Mouse (Mus musculus) ES-Bruce4 (cell line): ENCODE measurements around the gene Rtl4. TPM values are rescaled to one million over a fixed set of nuclear protein-coding genes. Genes with fewer than 3 reads are reported as not detected.

Source experiments
- H3K27ac ChIP-seq: 2 replicates; pipeline ENCODE4 v1.5.1; 2012; ENCODE audit warnings: low read length, inconsistent platforms; ENCODE audit not compliant: insufficient read depth
- H3K27me3 ChIP-seq: 2 replicates; pipeline ENCODE4 v1.6.1; 2012; ENCODE audit warnings: mild to moderate bottlenecking, low read length, inconsistent platforms; ENCODE audit not compliant: control insufficient read depth, poor library complexity, insufficient read depth, severe bottlenecking
- H3K36me3 ChIP-seq: 2 replicates; pipeline ENCODE4 v1.6.1; 2012; ENCODE audit warnings: inconsistent platforms, mild to moderate bottlenecking, low read length, moderate library complexity; ENCODE audit not compliant: control insufficient read depth, poor library complexity, insufficient read depth, severe bottlenecking
- H3K4me1 ChIP-seq: one replicate; pipeline ENCODE4 v1.8.1; 2011; ENCODE audit warnings: low read length; ENCODE audit not compliant: control insufficient read depth, insufficient read depth
- H3K4me3 ChIP-seq: 2 replicates; pipeline ENCODE4 v1.5.1; 2011; ENCODE audit warnings: low read depth, mild to moderate bottlenecking, low read length
- H3K9ac ChIP-seq: 2 replicates; pipeline ENCODE4 v1.6.1; 2012; ENCODE audit warnings: low read depth, mild to moderate bottlenecking, inconsistent platforms; ENCODE audit not compliant: poor library complexity, severe bottlenecking
- H3K9me3 ChIP-seq: replicated peaks from 2 replicates; pipeline ENCODE4 v1.6.1; 2012; ENCODE audit warnings: mild to moderate bottlenecking, low read length, inconsistent platforms; ENCODE audit not compliant: control insufficient read depth, poor library complexity, insufficient read depth, severe bottlenecking
- CTCF ChIP-seq: IDR thresholded peaks from one replicate; pipeline ENCODE4 v1.8.1; 2011; ENCODE audit warnings: low read depth, low read length
- EP300 ChIP-seq: IDR thresholded peaks from 2 replicates; pipeline ENCODE4 v1.6.1; 2011; ENCODE audit warnings: low read depth, low read length; ENCODE audit not compliant: insufficient read depth
- POLR2A ChIP-seq: IDR thresholded peaks from one replicate; pipeline ENCODE4 v1.8.1; 2011; ENCODE audit warnings: low read length; ENCODE audit not compliant: insufficient read depth
- polyA plus RNA-seq: library from polyadenylated mRNA; stranded (reverse); fragments of >200 nt; gene quantifications from 2 replicates; pipeline ENCODE4 v1.2.4, GENCODE M21; 2011; ENCODE audit warnings: low read depth; ENCODE audit not compliant: missing spikeins, insufficient read depth, insufficient read length

Rtl4 gene
- polyA plus RNA-seq = not detected in 2 replicates

DNA sequence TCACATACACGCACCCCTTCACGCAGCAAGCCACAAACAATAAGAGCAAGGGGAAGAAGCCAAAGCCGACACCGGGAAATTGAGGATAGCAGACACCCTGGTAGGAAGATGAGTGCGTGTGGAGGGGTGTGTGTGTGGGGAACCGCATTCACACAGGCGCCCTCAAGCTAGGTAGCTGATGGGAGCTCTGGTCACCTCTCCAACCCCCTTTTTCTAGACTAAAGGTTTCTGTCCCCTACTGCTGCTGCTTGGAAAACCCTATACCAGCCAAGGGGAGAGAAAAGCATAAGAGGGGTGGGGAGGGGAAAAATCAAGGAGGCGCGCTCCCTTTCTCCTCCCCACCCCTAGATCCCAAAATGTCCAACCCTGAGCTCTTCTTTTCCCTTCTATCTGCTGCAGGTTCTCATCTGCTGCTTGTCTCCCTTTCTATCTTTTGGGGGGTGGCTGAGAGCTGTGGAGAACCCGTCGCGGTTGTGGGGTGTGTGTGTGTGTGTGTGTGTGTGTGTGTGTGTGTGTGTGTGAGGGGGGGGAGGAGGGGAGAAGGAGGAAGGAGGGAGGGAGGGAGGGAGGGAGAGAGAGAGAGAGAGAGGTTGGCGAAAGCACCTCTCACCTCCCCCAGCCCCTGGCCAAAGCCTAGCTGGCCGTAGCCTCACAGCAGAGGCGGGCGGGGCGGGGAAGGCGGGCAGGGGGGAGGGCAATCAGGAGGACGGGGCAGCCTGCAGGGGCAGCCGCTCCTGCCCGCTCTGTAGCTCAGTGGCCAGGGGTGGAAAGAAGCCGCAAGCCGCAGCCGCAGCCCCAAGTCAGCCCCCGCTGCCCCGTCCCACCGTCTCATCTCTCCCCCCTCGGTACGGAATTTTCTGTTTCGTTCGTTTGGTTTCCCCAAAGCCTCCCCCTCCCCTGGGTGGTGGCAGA lies at the start of gene Rtl4:
Gene Rtl4, plus strand, starts transcription at position 701 of the 912 bp plus-strand sequence.
- no peak within 1 kb of the TSS for H3K27ac ChIP-seq
- H3K9ac ChIP-seq = peak within 1 kb of the TSS; percentile 46; the same call in 1 of the 2 replicates
- no peaks in the 10 kb centered on the region for H3K4me1 ChIP-seq
- TF ChIP-seq CTCF (no peak), EP300 (no peak), POLR2A (no peak)
- H3K27me3 ChIP-seq = peaks cover 5% of the 10 kb centered on the region
- H3K9me3 ChIP-seq = no peaks in the 10 kb centered on the region
- H3K4me3 ChIP-seq = peak within 1 kb of the TSS; percentile 48
- H3K36me3 ChIP-seq = no peaks in the 10 kb centered on the region

DNA sequence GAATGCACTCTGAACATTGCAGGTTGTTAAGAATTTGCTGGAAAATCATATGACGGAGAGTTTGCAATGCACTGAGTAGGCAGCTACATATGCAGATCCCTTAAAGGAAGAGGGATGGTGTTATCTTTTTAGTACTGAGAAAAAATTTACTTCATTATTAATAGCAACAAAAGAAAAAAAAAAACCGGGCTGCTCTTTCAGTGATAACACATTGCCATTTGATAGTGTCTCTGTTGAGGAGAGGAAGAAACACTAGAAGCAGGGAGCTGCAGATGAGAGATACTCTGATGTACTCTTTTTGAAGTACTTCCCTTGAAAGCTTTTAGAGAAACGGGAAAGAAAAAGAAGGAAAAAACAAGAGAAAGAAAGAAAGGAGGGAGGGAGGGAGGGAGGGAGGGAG lies 44.0 kb upstream of the Rtl4 start:
- H3K27ac ChIP-seq = no peak overlapping the region
- no peak overlapping the region for H3K9ac ChIP-seq
- no peaks in the 10 kb centered on the region for H3K4me1 ChIP-seq
- H3K9me3 ChIP-seq = no peaks in the 10 kb centered on the region
- no peaks in the 10 kb centered on the region for H3K36me3 ChIP-seq
- H3K4me3 ChIP-seq = no peak overlapping the region
- TF ChIP-seq POLR2A = no peak
- no peak for TF ChIP-seq EP300
- no peak for TF ChIP-seq CTCF
- H3K27me3 ChIP-seq = no peaks in the 10 kb centered on the region

DNA sequence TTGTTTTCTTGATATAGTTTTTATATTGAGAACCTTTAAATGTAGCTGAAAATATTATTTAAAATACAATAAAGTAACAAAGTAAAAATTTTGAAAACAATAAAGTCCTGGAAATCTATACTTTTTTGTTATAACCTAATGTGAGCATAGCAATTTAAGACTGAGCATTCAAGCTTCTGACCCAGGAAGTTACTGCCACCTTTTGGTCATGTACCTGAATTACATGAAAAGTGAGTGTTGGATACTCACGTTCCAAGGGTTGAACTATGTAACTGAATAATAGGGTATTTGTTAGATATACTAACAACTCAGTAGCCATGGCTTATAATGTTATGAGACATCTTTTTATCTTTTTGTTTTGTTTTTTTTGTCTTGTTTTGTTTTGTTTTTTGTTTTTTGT lies 43.3 kb upstream of the Rtl4 start:
- Histone ChIP-seq H3K9ac (no peak overlapping the region), H3K9me3 (no peaks in the 10 kb centered on the region), H3K4me3 (no peak overlapping the region), H3K4me1 (no peaks in the 10 kb centered on the region), H3K36me3 (no peaks in the 10 kb centered on the region), H3K27me3 (no peaks in the 10 kb centered on the region), H3K27ac (no peak overlapping the region)
- TF ChIP-seq POLR2A = no peak
- no peak for TF ChIP-seq CTCF
- no peak for TF ChIP-seq EP300

DNA sequence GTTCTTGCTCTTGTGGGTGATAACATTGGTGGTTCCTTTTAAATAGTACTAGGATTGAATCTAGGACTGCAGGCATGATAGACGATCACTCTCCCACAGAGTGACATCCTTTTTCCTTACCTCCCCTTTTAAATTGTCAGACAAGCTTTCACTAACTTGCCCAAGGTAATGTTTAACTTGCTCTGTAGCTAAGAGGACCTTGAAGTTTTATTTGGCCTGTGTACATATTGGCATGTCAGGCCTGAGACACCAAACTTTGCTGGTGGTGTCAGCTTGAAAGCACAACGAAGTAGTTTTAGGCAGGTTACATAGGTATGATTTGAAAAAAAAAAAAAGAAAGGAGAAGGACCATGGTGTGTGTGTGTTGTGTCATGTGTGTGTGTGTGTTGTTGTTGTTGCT lies 36.5 kb upstream of the Rtl4 start:
- Histone ChIP-seq H3K9me3 (no peaks in the 10 kb centered on the region), H3K9ac (no peak overlapping the region), H3K27me3 (no peaks in the 10 kb centered on the region), H3K4me1 (no peaks in the 10 kb centered on the region), H3K27ac (no peak overlapping the region), H3K4me3 (no peak overlapping the region), H3K36me3 (no peaks in the 10 kb centered on the region)
- TF ChIP-seq EP300 (no peak), CTCF (no peak), POLR2A (no peak)

DNA sequence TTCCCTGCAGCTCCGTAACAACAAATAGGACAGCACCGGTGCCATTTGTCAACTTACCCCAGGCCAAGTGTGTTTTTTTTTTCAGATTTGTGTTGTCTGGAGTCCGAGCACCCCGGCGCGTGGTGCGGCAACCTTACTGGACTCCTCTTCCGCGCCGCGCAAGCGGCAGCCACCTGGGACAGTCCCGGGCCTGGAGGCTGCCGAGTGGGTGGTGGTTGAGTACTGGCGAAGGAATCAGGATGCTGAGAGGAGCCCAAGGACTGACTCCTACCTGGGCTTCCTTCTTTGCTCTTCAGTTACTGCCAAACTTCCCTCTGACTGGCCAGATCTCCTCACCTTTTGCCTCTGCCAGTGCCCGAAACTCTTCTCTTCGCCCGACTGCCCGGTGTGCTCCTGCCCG lies 965 bp upstream of the Rtl4 start:
- no peak overlapping the region for H3K4me3 ChIP-seq
- H3K27me3 ChIP-seq = peaks cover 5% of the 10 kb centered on the region
- no peaks in the 10 kb centered on the region for H3K4me1 ChIP-seq
- no peak overlapping the region for H3K9ac ChIP-seq
- TF ChIP-seq EP300 = no peak
- TF ChIP-seq CTCF = no peak
- no peaks in the 10 kb centered on the region for H3K36me3 ChIP-seq
- no peak overlapping the region for H3K27ac ChIP-seq
- H3K9me3 ChIP-seq = no peaks in the 10 kb centered on the region

DNA sequence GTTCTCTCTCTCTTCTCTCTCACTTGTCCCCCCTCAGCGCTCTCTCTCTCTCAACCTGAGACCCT lies 733 bp upstream of the Rtl4 start, which contains the start of gene Trpc5:
Gene Trpc5, minus strand, starts transcription at position 39 of the 65 bp plus-strand sequence.
- Histone ChIP-seq H3K4me3 (peak within 1 kb of the TSS; percentile 48), H3K9me3 (no peaks in the 10 kb centered on the region), H3K36me3 (no peaks in the 10 kb centered on the region), H3K9ac (peak within 1 kb of the TSS; percentile 46; the same call in 1 of the 2 replicates), H3K4me1 (no peaks in the 10 kb centered on the region), H3K27ac (no peak within 1 kb of the TSS), H3K27me3 (peaks cover 5% of the 10 kb centered on the region)
- TF ChIP-seq CTCF (no peak), EP300 (no peak), POLR2A (no peak)
